Mouse (Mus musculus): ENCODE measurements around the gene Pcx. TPM values are rescaled to one million over a fixed set of nuclear protein-coding genes. Genes with fewer than 3 reads are reported as not detected.

Pcx gene
- polyA plus RNA-seq (2014; fragmentation: Nextera tagmentation; extraction: Ambion mirVana) = 18.4 TPM in 2 replicates

- H3K9me3 ChIP-seq (ENCODE audit: control insufficient read depth, low read length) = no peaks in the 10 kb centered on the region
- DNase-seq (ENCODE audit: low spot score) (peak; percentile 100), ATAC-seq (ENCODE audit: low read depth) (peak; percentile 100)
- H3K4me2 ChIP-seq (ENCODE audit: low read depth, low read length) = peak within 1 kb of the TSS; percentile 88
- 1% methylated on average over 42 of the region's 82 CpGs for WGBS
- H3K27me3 ChIP-seq (replicated peaks; ENCODE audit: control insufficient read depth, insufficient read depth, low read length) = no peaks in the 10 kb centered on the region
- H3K9ac ChIP-seq (ENCODE audit: low read depth, low read length) = peak within 1 kb of the TSS; percentile 61
- H3K4me3 ChIP-seq (ENCODE audit: low read depth, low read length) = peak within 1 kb of the TSS; percentile 70
- no peak within 1 kb of the TSS for H3K27ac ChIP-seq (replicated peaks; ENCODE audit: low read depth, low read length)
- H3K36me3 ChIP-seq (ENCODE audit: control insufficient read depth, insufficient read depth, low read length) = no peaks in the 10 kb centered on the region
- H3K4me1 ChIP-seq (ENCODE audit: control insufficient read depth, insufficient read depth, low read length) = peaks cover 13% of the 10 kb centered on the region
Measured at GRCm38 (mm10) chr19:4509986-4510963, at the start of gene Pcx. Gene Pcx, plus strand, starts transcription at chr19:4510472.

- H3K27ac ChIP-seq (replicated peaks; ENCODE audit: low read depth, low read length) = no peak overlapping the region
- no peaks in the 10 kb centered on the region for H3K36me3 ChIP-seq (ENCODE audit: control insufficient read depth, insufficient read depth, low read length)
- H3K4me2 ChIP-seq (ENCODE audit: low read depth, low read length) = no peak overlapping the region
- H3K4me1 ChIP-seq (ENCODE audit: control insufficient read depth, insufficient read depth, low read length) = no peaks in the 10 kb centered on the region
- DNase-seq (ENCODE audit: low spot score) (no peak), ATAC-seq (ENCODE audit: low read depth) (no peak)
- 79% methylated on average over 8 of the region's 8 CpGs for WGBS
- H3K4me3 ChIP-seq (ENCODE audit: low read depth, low read length) = no peak overlapping the region
- no peaks in the 10 kb centered on the region for H3K27me3 ChIP-seq (replicated peaks; ENCODE audit: control insufficient read depth, insufficient read depth, low read length)
- no peak overlapping the region for H3K9ac ChIP-seq (ENCODE audit: low read depth, low read length)
- no peaks in the 10 kb centered on the region for H3K9me3 ChIP-seq (ENCODE audit: control insufficient read depth, low read length)
Measured at GRCm38 (mm10) chr19:4461981-4462380, 48.3 kb upstream of the Pcx start.

GRCm38 (mm10) chr19:4464666-4465065 is 45.6 kb upstream of the Pcx start:
- H3K9ac ChIP-seq (ENCODE audit: low read depth, low read length) = no peak overlapping the region
- H3K27ac ChIP-seq (replicated peaks; ENCODE audit: low read depth, low read length) = no peak overlapping the region
- no peaks in the 10 kb centered on the region for H3K4me1 ChIP-seq (ENCODE audit: control insufficient read depth, insufficient read depth, low read length)
- DNase-seq (ENCODE audit: low spot score) (no peak), ATAC-seq (ENCODE audit: low read depth) (no peak)
- no peaks in the 10 kb centered on the region for H3K9me3 ChIP-seq (ENCODE audit: control insufficient read depth, low read length)
- H3K27me3 ChIP-seq (replicated peaks; ENCODE audit: control insufficient read depth, insufficient read depth, low read length) = no peaks in the 10 kb centered on the region
- H3K36me3 ChIP-seq (ENCODE audit: control insufficient read depth, insufficient read depth, low read length) = no peaks in the 10 kb centered on the region
- WGBS = 80% methylated on average over 4 of the region's 4 CpGs
- no peak overlapping the region for H3K4me3 ChIP-seq (ENCODE audit: low read depth, low read length)
- H3K4me2 ChIP-seq (ENCODE audit: low read depth, low read length) = no peak overlapping the region

GRCm38 (mm10) chr19:4468363-4468762 is 41.9 kb upstream of the Pcx start:
- H3K4me1 ChIP-seq (ENCODE audit: control insufficient read depth, insufficient read depth, low read length) = no peaks in the 10 kb centered on the region
- no peak overlapping the region for H3K27ac ChIP-seq (replicated peaks; ENCODE audit: low read depth, low read length)
- DNase-seq (ENCODE audit: low spot score) (no peak), ATAC-seq (ENCODE audit: low read depth) (no peak)
- no peaks in the 10 kb centered on the region for H3K27me3 ChIP-seq (replicated peaks; ENCODE audit: control insufficient read depth, insufficient read depth, low read length)
- no peaks in the 10 kb centered on the region for H3K36me3 ChIP-seq (ENCODE audit: control insufficient read depth, insufficient read depth, low read length)
- WGBS = 26% methylated on average over 5 of the region's 5 CpGs
- H3K4me2 ChIP-seq (ENCODE audit: low read depth, low read length) = no peak overlapping the region
- no peak overlapping the region for H3K9ac ChIP-seq (ENCODE audit: low read depth, low read length)
- no peaks in the 10 kb centered on the region for H3K9me3 ChIP-seq (ENCODE audit: control insufficient read depth, low read length)
- no peak overlapping the region for H3K4me3 ChIP-seq (ENCODE audit: low read depth, low read length)

- Histone ChIP-seq H3K4me2 (ENCODE audit: low read depth, low read length) (no peak overlapping the region), H3K9ac (ENCODE audit: low read depth, low read length) (no peak overlapping the region), H3K36me3 (ENCODE audit: control insufficient read depth, insufficient read depth, low read length) (no peaks in the 10 kb centered on the region), H3K4me3 (ENCODE audit: low read depth, low read length) (no peak overlapping the region), H3K27me3 (replicated peaks; ENCODE audit: control insufficient read depth, insufficient read depth, low read length) (peaks cover 19% of the 10 kb centered on the region), H3K9me3 (ENCODE audit: control insufficient read depth, low read length) (no peaks in the 10 kb centered on the region), H3K27ac (replicated peaks; ENCODE audit: low read depth, low read length) (no peak overlapping the region), H3K4me1 (ENCODE audit: control insufficient read depth, insufficient read depth, low read length) (no peaks in the 10 kb centered on the region)
- 88% methylated on average over 5 of the region's 5 CpGs for WGBS
- ATAC-seq (ENCODE audit: low read depth) (no peak), DNase-seq (ENCODE audit: low spot score) (no peak)
Measured at GRCm38 (mm10) chr19:4473549-4473948, 36.7 kb upstream of the Pcx start.

GRCm38 (mm10) chr19:4474739-4475138 is 35.5 kb upstream of the Pcx start:
- Histone ChIP-seq H3K4me1 (ENCODE audit: control insufficient read depth, insufficient read depth, low read length) (no peaks in the 10 kb centered on the region), H3K36me3 (ENCODE audit: control insufficient read depth, insufficient read depth, low read length) (no peaks in the 10 kb centered on the region), H3K4me2 (ENCODE audit: low read depth, low read length) (no peak overlapping the region), H3K27ac (replicated peaks; ENCODE audit: low read depth, low read length) (no peak overlapping the region), H3K4me3 (ENCODE audit: low read depth, low read length) (no peak overlapping the region), H3K9ac (ENCODE audit: low read depth, low read length) (no peak overlapping the region), H3K27me3 (replicated peaks; ENCODE audit: control insufficient read depth, insufficient read depth, low read length) (peaks cover 19% of the 10 kb centered on the region), H3K9me3 (ENCODE audit: control insufficient read depth, low read length) (no peaks in the 10 kb centered on the region)
- 62% methylated on average over 3 of the region's 3 CpGs for WGBS
- no peak for DNase-seq (ENCODE audit: low spot score)
- no peak for ATAC-seq (ENCODE audit: low read depth)

GRCm38 (mm10) chr19:4475224-4475925 is 34.9 kb upstream of the Pcx start:
- DNase-seq (ENCODE audit: low spot score) = no peak
- no peak overlapping the region for H3K9ac ChIP-seq (ENCODE audit: low read depth, low read length)
- H3K27me3 ChIP-seq (replicated peaks; ENCODE audit: control insufficient read depth, insufficient read depth, low read length) = peaks cover 19% of the 10 kb centered on the region
- H3K4me1 ChIP-seq (ENCODE audit: control insufficient read depth, insufficient read depth, low read length) = no peaks in the 10 kb centered on the region
- no peaks in the 10 kb centered on the region for H3K36me3 ChIP-seq (ENCODE audit: control insufficient read depth, insufficient read depth, low read length)
- no peak overlapping the region for H3K4me3 ChIP-seq (ENCODE audit: low read depth, low read length)
- H3K27ac ChIP-seq (replicated peaks; ENCODE audit: low read depth, low read length) = no peak overlapping the region
- H3K4me2 ChIP-seq (ENCODE audit: low read depth, low read length) = no peak overlapping the region
- no peak for ATAC-seq (ENCODE audit: low read depth)
- H3K9me3 ChIP-seq (ENCODE audit: control insufficient read depth, low read length) = no peaks in the 10 kb centered on the region
- 81% methylated on average over 11 of the region's 11 CpGs for WGBS

GRCm38 (mm10) chr19:4476601-4477257 is 33.5 kb upstream of the Pcx start:
- Histone ChIP-seq H3K4me2 (ENCODE audit: low read depth, low read length) (peak overlapping the region; percentile 97), H3K4me1 (ENCODE audit: control insufficient read depth, insufficient read depth, low read length) (no peaks in the 10 kb centered on the region), H3K9ac (ENCODE audit: low read depth, low read length) (peak overlapping the region; percentile 64), H3K4me3 (ENCODE audit: low read depth, low read length) (peak overlapping the region; percentile 57), H3K36me3 (ENCODE audit: control insufficient read depth, insufficient read depth, low read length) (no peaks in the 10 kb centered on the region), H3K9me3 (ENCODE audit: control insufficient read depth, low read length) (no peaks in the 10 kb centered on the region), H3K27me3 (replicated peaks; ENCODE audit: control insufficient read depth, insufficient read depth, low read length) (peaks cover 19% of the 10 kb centered on the region), H3K27ac (replicated peaks; ENCODE audit: low read depth, low read length) (no peak overlapping the region)
- ATAC-seq (ENCODE audit: low read depth) = peak; percentile 80
- DNase-seq (ENCODE audit: low spot score) = peak; percentile 53
- under 1% methylated on average over 33 of the region's 70 CpGs for WGBS

Measured in embryonic facial prominence, embryonic 14.5 days (tissue).